ENCODE assay signal across 18 mouse cellular contexts in genomic region chr3:101031456-101032142, GRCm38 (mm10). TPM values are rescaled to one million over a fixed set of nuclear protein-coding genes. Genes with fewer than 3 reads are reported as not detected.
A peak's percentile ranks its signal among the peaks of the same experiment; 100 is the strongest.
DNase-seq lines count a peak whose midpoint lies in the region; ATAC-seq lines count a peak whose summit lies in the region.
"Had no signal": no experiment of that assay in that cellular context is flagged by ENCODE, and none has a peak within 500 bp of the region (broad histone marks: within the 10 kb centered on the region; RNA-seq: fewer than 3 reads in every experiment).

No protein-coding gene starts in this region.

- DNase-seq in heart, adult 11 months, result no peak
- DNase-seq in R1 (ENCODE audit: low read depth, low spot score), result peak; percentile 46
- DNase-seq in lung, postnatal 4 days, result peak; percentile 60 to 65
- DNase-seq in frontal cortex, postnatal 25 days (ENCODE audit: low spot score in 2 of 2), result no peak
- no peak for DNase-seq in neural tube, embryonic 10.5 days (ENCODE audit: extremely low spot score, low spot score)
- DNase-seq: adrenal gland, adult 2 months; gastrocnemius, adult 2 months; kidney, postnatal 36 days; right cerebral cortex, postnatal 4 days had no signal

- no peaks in the 10 kb centered on the region for H3K9me3 ChIP-seq in heart, embryonic 16.5 days (replicated peaks; ENCODE audit: control insufficient read depth, low read length)
- no peaks in the 10 kb centered on the region for H3K9me3 ChIP-seq in embryonic facial prominence, embryonic 13.5 days
- H3K9me3 ChIP-seq in midbrain, embryonic 13.5 days, result no peaks in the 10 kb centered on the region
- H3K9me3 ChIP-seq: forebrain, embryonic 13.5 days; hindbrain, embryonic 10.5 days; intestine, embryonic 15.5 days; limb, embryonic 15.5 days had no signal

- peaks cover 28% of the 10 kb centered on the region for H3K4me1 ChIP-seq in heart, embryonic 16.5 days (ENCODE audit: control insufficient read depth, insufficient read depth, low read length)
- peaks cover 20% of the 10 kb centered on the region for H3K4me1 ChIP-seq in embryonic facial prominence, embryonic 13.5 days
- no peaks in the 10 kb centered on the region for H3K4me1 ChIP-seq in midbrain, embryonic 13.5 days (replicated peaks)
- H3K4me1 ChIP-seq: forebrain, embryonic 13.5 days; hindbrain, embryonic 10.5 days had no signal

- no peak overlapping the region for H3K4me3 ChIP-seq in heart, embryonic 16.5 days (ENCODE audit: low read length)
- no peak overlapping the region for H3K4me3 ChIP-seq in embryonic facial prominence, embryonic 13.5 days
- no peak overlapping the region for H3K4me3 ChIP-seq in midbrain, embryonic 13.5 days (replicated peaks)
- H3K4me3 ChIP-seq: forebrain, embryonic 13.5 days; gastrocnemius, adult 2 months; hindbrain, embryonic 10.5 days; intestine, embryonic 15.5 days; left cerebral cortex, adult 2 months; limb, embryonic 15.5 days; myocyte had no signal

- peak overlapping the region; percentile 47 for H3K27ac ChIP-seq in heart, embryonic 16.5 days (ENCODE audit: low read length)
- peak overlapping the region; percentile 51; the same call in 1 of the 2 replicates for H3K27ac ChIP-seq in embryonic facial prominence, embryonic 13.5 days
- no peak overlapping the region for H3K27ac ChIP-seq in midbrain, embryonic 13.5 days
- H3K27ac ChIP-seq: forebrain, embryonic 13.5 days; gastrocnemius, adult 2 months; hindbrain, embryonic 10.5 days; intestine, embryonic 15.5 days; left cerebral cortex, adult 2 months; limb, embryonic 15.5 days had no signal

- H3K9ac ChIP-seq in heart, embryonic 16.5 days (ENCODE audit: low read length), result no peak overlapping the region; the same call in 1 of the 2 replicates
- no peak overlapping the region for H3K9ac ChIP-seq in embryonic facial prominence, embryonic 13.5 days
- no peak overlapping the region for H3K9ac ChIP-seq in midbrain, embryonic 13.5 days (replicated peaks)
- H3K9ac ChIP-seq: forebrain, embryonic 13.5 days; intestine, embryonic 15.5 days; limb, embryonic 15.5 days had no signal

- no peak for ATAC-seq in heart, embryonic 16.5 days (replicated peaks; ENCODE audit: extremely low read depth, insufficient read depth, low FRiP score)
- ATAC-seq in embryonic facial prominence, embryonic 13.5 days (ENCODE audit: insufficient number of reproducible peaks, insufficient read depth, low FRiP score, low TSS enrichment, low read depth), result no peak
- ATAC-seq in midbrain, embryonic 13.5 days, result no peak
- ATAC-seq: forebrain, embryonic 13.5 days; intestine, embryonic 15.5 days had no signal

- WGBS in heart, embryonic 16.5 days, result 40% methylated on average over 7 of the region's 7 CpGs
- WGBS in embryonic facial prominence, embryonic 13.5 days, result 41% methylated on average over 7 of the region's 7 CpGs
- WGBS in midbrain, embryonic 13.5 days, result 77% methylated on average over 7 of the region's 7 CpGs

- no peaks in the 10 kb centered on the region for H3K36me3 ChIP-seq in heart, embryonic 16.5 days (ENCODE audit: control insufficient read depth, insufficient read depth)
- H3K36me3 ChIP-seq in embryonic facial prominence, embryonic 13.5 days, result no peaks in the 10 kb centered on the region
- no peaks in the 10 kb centered on the region for H3K36me3 ChIP-seq in midbrain, embryonic 13.5 days
- H3K36me3 ChIP-seq: hindbrain, embryonic 10.5 days; intestine, embryonic 15.5 days; limb, embryonic 15.5 days had no signal

- peak overlapping the region; percentile 24 for H3K4me2 ChIP-seq in heart, embryonic 16.5 days (ENCODE audit: low read depth, low read length)
- H3K4me2 ChIP-seq in embryonic facial prominence, embryonic 13.5 days, result peak overlapping the region; percentile 26; the same call in 1 of the 2 replicates
- no peak overlapping the region for H3K4me2 ChIP-seq in midbrain, embryonic 13.5 days (replicated peaks)
- H3K4me2 ChIP-seq: forebrain, embryonic 13.5 days; intestine, embryonic 15.5 days; limb, embryonic 15.5 days had no signal

- no peaks in the 10 kb centered on the region for H3K27me3 ChIP-seq in heart, embryonic 16.5 days (ENCODE audit: control insufficient read depth, insufficient read depth, low read length)
- H3K27me3 ChIP-seq in embryonic facial prominence, embryonic 13.5 days, result no peaks in the 10 kb centered on the region
- H3K27me3 ChIP-seq in midbrain, embryonic 13.5 days, result no peaks in the 10 kb centered on the region
- H3K27me3 ChIP-seq: forebrain, embryonic 13.5 days; intestine, embryonic 15.5 days; limb, embryonic 15.5 days had no signal

RNA-seq across cellular contexts. Expression of gene Cd101, which starts 2.2 kb away (rescaled TPM):
- 0.45 and 0.50 TPM in 2 replicates for polyA plus RNA-seq in heart, embryonic 16.5 days (2015; fragmentation: Nextera tagmentation; extraction: Ambion mirVana)
- 0.10 TPM in 1 of 2 replicates, not detected in the other for polyA plus RNA-seq in embryonic facial prominence, embryonic 13.5 days (2015; fragmentation: Nextera tagmentation; extraction: Ambion mirVana)
- 0.06 TPM in 1 of 2 replicates, not detected in the other for polyA plus RNA-seq in midbrain, embryonic 13.5 days (2015; fragmentation: Nextera tagmentation; extraction: Ambion mirVana)
- polyA plus RNA-seq: hindbrain, embryonic 10.5 days; myocyte had no signal

Comparison
In these comparisons a context has a peak if more than half of its experiments do, and no peak if none do; other contexts are left out.
1. DNase-seq: peak in R1 (single experiment) and lung, postnatal 4 days (2 of 2); none in heart, adult 11 months (single experiment), frontal cortex, postnatal 25 days (0 of 2) and neural tube, embryonic 10.5 days (single experiment).